Mouse (Mus musculus): ENCODE results near the gene Gucy2c. TPM values are rescaled to one million over a fixed set of nuclear protein-coding genes. Genes with fewer than 3 reads are reported as not detected.

The Gucy2c gene
- polyA plus RNA-seq, 1 experiment, result 0.10 TPM

- peak; percentile 65 to 88 for DNase-seq (ENCODE audit: extremely low spot score in 1 of 2, low spot score in 1 of 2)
Measured at GRCm38 (mm10) chr6:136672467-136672866, 109.1 kb downstream of the Gucy2c start.

- DNase-seq (ENCODE audit: extremely low spot score in 1 of 2, low spot score in 1 of 2), result no peak
Measured at GRCm38 (mm10) chr6:136669274-136669673, 112.3 kb downstream of the Gucy2c start.

- no peak for DNase-seq (ENCODE audit: extremely low spot score in 1 of 2, low spot score in 1 of 2)
Measured at GRCm38 (mm10) chr6:136668266-136668986, 113.1 kb downstream of the Gucy2c start.

- no peak for DNase-seq (ENCODE audit: extremely low spot score in 1 of 2, low spot score in 1 of 2)
Measured at GRCm38 (mm10) chr6:136662063-136662462, 119.5 kb downstream of the Gucy2c start.

GRCm38 (mm10) chr6:136661706-136662016, 119.9 kb downstream of the Gucy2c start, which contains the start of gene Plbd1:
Plbd1 (minus strand) TSS chr6:136661928.
- DNase-seq (ENCODE audit: extremely low spot score in 1 of 2, low spot score in 1 of 2), result no peak

GRCm38 (mm10) chr6:136660831-136661705, 120.5 kb downstream of the Gucy2c start:
- peak in 1 of 2 experiments; percentile 3 for DNase-seq (ENCODE audit: extremely low spot score in 1 of 2, low spot score in 1 of 2)

GRCm38 (mm10) chr6:136659226-136659625, 122.3 kb downstream of the Gucy2c start:
- no peak for DNase-seq (ENCODE audit: extremely low spot score in 1 of 2, low spot score in 1 of 2)

- no peak for DNase-seq (ENCODE audit: extremely low spot score in 1 of 2, low spot score in 1 of 2)
Measured at GRCm38 (mm10) chr6:136658303-136658702, 123.3 kb downstream of the Gucy2c start.

GRCm38 (mm10) chr6:136655786-136656185, 125.8 kb downstream of the Gucy2c start:
- no peak for DNase-seq (ENCODE audit: extremely low spot score in 1 of 2, low spot score in 1 of 2)

- no peak for DNase-seq (ENCODE audit: extremely low spot score in 1 of 2, low spot score in 1 of 2)
Measured at GRCm38 (mm10) chr6:136654470-136654869, 127.1 kb downstream of the Gucy2c start.

- no peak for DNase-seq (ENCODE audit: extremely low spot score in 1 of 2, low spot score in 1 of 2)
Measured at GRCm38 (mm10) chr6:136653331-136653730, 128.2 kb downstream of the Gucy2c start.

GRCm38 (mm10) chr6:136650664-136651063, 130.9 kb downstream of the Gucy2c start:
- no peak for DNase-seq (ENCODE audit: extremely low spot score in 1 of 2, low spot score in 1 of 2)

GRCm38 (mm10) chr6:136647455-136647861, 134.1 kb downstream of the Gucy2c start:
- no peak for DNase-seq (ENCODE audit: extremely low spot score in 1 of 2, low spot score in 1 of 2)

Other genes with a start within 250 kb of the Gucy2c start
- 0.34 TPM in 2 replicates for gene Plbd1, start 119.8 kb downstream of the Gucy2c start, polyA plus RNA-seq (2012; rRNA removed)
- 0.56 and 0.80 TPM in 2 replicates for gene Hist4h4, start 22.6 kb upstream of the Gucy2c start, polyA plus RNA-seq (2012; rRNA removed)
- gene H2afj, start 26.5 kb upstream of the Gucy2c start, polyA plus RNA-seq (2012; rRNA removed), result 103 and 145 TPM in 2 replicates
- gene BC049715, start 45.9 kb upstream of the Gucy2c start, polyA plus RNA-seq (2012; rRNA removed), result 0.59 and 1.3 TPM in 2 replicates
- gene Wbp11, start 46.5 kb upstream of the Gucy2c start, polyA plus RNA-seq (2012; rRNA removed), result 60.8 and 72.5 TPM in 2 replicates
- gene Smco3, start 53.7 kb upstream of the Gucy2c start, polyA plus RNA-seq (2012; rRNA removed), result 3.8 and 4.2 TPM in 2 replicates
- gene Art4, start 76.0 kb upstream of the Gucy2c start, polyA plus RNA-seq (2012; rRNA removed), result 0.50 and 0.62 TPM in 2 replicates
- gene Mgp, start 94.1 kb upstream of the Gucy2c start, polyA plus RNA-seq (2012; rRNA removed), result 156 and 163 TPM in 2 replicates
- gene Erp27, start 140.4 kb upstream of the Gucy2c start, polyA plus RNA-seq (2012; rRNA removed), result 0.18 TPM in 1 of 2 replicates, not detected in the other
- 0.50 and 1.1 TPM in 2 replicates for gene Pde6h, start 142.1 kb upstream of the Gucy2c start, polyA plus RNA-seq (2012; rRNA removed)
- gene Arhgdib, start 160.1 kb upstream of the Gucy2c start, polyA plus RNA-seq (2012; rRNA removed), result 25.5 and 28.9 TPM in 2 replicates